Mouse (Mus musculus) cerebellum, postnatal 36 days (tissue): ENCODE measurements around the gene Asic2.

ENCODE experiments used
- DNase-seq, 2 experiments: peaks; one replicate each; pipeline ENCODE4 v3.0.0; 2021 to 2022; ENCODE audit warnings: mixed read lengths in 2 of 2

Gene Asic2

DNA sequence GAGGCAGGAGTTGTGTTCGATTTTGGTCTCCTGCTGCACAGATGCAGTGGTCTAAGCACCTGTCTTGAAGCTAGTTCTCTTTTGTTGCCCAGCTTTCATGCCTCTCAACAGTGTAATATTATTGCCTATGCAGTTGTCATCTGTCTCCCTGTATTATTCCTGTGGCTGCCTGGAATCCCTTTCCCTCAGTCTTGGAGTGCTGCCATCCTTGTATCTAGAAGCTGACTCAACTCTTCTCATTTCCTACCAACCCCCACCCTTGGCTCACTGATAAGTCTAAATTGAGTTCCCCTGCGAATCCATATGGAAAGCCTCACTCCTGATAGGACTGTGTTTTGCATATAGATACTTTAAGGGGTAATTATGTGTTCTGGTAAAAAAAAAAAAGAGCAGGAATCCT, 373.0 kb downstream of the Asic2 start:
- no peak for DNase-seq

DNA sequence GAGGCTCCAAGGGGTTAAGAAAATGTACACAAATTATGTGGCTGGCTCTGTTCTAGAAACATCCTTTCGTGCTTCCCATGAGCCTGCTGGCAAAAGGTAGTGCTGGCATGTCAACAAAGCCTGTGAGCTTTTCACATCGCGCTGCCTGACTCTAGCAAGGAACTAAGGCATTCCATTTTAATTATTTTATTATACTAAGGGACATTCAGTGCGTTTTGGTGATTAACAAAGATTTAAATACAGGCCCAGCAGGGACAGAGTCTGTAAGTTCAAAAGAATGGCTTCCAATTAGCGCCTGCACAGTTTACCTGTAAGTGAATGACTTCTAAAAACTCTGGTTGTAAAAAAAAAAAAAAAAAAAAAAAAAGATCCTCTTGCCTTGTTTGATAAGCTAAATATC, 375.5 kb downstream of the Asic2 start:
- no peak for DNase-seq

DNA sequence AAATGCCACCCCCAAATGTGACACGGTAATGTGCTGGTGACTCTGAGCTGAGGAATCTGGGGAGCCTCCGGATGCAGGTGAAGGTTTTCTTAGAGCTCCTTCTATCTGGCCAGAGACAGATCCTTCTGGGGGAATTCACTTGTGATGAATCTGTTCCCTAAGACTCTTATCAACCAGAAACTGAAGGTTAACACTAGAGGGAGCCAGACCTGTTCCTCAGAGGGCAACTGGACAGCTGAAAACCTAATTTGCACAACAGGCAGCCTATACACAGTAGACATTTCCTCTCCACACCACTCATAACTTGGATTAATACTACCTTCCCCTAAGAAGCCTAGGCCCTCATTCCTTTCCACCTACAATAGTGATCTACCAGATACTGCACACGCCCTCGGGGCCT, 377.3 kb downstream of the Asic2 start:
- no peak for DNase-seq

DNA sequence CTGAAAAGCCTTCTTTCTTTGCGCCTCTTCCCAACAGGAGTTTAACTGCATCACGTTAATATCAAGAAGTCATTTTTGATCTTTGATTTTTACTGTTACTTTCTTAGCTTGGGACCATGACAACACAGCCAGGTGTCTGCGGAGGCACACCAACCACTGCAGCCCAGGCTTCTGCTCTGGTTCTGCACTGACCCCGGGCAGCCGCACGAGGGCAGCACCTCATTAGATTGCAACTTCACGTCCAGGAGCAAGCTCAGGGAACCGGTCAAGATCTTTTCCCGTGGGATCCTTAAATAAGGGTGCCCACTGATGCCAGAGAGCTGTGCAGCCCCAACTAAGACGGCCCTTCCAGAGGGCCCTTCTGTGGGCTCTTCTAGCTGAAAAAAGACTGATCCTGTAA, 379.6 kb downstream of the Asic2 start:
- peak; percentile 86 to 87 for DNase-seq

DNA sequence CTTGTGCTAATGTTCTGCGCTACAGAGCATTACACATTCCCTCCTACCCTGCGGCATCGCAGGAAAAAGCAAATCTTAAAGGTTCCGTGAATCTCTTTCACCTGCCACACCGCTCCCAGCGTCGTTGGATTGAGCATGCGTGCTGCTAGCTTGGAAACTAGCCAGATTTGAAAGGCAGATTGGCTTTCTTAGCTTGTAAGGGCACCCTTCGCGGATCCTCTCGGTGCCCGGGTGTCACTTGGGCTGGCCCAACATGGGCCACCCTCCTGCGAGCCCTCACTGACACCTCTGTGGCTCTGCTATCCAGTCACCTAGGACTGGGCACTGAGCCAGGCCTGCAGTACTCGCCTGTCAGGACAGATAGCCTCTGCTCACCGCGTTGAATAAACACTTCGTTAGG, 380.3 kb downstream of the Asic2 start:
- DNase-seq = peak; percentile 69 to 76

DNA sequence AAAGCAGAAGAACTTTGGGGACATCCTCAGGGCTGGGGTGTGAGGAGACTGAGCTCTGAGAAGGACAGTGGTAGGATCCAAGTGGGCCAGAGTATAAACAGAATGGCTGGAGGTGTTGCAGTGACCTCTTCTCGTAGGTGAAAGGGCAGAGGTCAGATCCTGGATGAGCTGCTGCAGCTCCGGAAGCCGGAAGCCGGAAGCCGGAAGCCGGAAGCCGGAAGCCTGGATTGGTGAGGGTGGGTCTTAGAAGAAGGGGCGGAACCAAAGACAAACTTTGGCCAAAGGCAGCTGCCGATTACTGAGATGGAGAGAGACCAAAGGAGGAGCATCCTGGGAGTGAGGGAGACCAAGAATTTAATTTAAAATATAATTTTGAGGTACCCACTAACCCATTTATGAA, 381.1 kb downstream of the Asic2 start:
- DNase-seq = no peak

DNA sequence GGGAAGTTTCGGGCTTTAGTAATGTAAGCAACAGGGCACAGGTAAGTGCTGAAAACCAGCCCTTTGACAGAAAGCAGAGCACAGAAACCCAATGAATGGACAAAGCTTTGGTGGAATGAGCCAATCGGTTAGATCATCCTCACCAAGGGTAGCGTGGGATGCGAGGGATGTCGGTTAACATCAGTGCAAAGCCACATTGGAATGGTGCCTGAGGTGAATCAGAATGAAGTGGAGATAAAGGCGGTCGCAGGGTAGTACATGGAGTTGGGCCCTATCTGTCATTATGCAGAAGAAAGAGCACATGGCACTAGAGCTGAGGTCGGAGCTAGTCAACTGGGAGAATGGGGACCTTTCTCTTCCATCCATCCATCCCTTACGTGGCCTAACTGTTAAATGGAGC, 383.8 kb downstream of the Asic2 start:
- DNase-seq = no peak

DNA sequence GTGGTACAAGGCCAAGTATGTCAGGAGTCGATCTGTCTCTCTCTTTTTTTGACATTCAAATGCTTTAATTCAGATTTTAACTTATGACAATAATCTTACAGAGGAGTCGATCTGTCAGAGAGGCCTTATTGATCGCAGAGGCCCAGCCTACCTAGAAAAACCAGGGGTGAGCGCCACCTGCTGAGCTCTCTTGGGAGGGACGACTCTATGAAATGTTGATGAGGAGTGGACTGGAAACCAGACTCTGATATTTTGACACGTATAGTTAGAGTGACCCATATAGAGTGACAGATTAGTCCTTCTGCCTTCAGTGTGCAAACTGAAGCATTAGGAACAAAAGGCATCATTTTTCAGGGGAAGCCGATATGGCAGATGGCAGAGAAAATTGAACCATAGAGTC, 385.1 kb downstream of the Asic2 start:
- no peak for DNase-seq

DNA sequence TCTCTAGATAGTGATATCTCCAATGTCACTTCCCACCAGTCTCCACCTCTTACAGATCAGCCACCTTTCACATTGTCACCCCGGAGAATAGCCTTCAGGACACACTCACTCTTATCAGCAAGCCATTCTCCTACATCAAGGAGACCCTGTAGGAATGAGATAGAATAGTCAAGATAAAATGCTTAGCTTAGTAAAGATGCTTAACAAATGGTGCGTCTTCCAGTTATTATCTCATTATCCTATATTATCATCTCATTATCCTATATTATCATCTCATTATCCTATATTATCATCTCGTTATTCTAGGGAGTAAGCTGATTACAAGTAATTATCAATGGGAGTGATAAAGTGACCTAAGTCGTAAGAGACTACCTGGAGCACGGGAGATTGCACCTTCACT, 386.1 kb downstream of the Asic2 start:
- no peak for DNase-seq

DNA sequence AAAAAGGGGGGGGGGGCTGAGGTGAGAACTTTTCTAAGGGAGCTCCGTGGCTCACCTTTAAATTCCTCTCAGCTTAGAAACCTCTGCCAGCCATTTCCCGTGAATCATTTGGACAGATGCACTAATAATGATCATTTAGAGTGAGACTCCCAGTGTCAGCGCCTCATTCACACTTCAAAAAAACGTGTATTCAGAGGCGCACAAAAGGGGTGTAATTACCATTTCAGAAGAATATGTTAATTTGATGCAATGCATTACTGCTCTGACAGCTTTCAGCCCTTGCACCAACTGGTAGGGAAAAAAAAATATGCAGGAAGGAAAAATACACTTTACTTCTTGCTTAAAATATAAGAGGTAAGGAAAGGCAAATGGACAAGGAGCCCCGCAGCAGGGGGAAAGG, 388.5 kb downstream of the Asic2 start:
- no peak for DNase-seq

DNA sequence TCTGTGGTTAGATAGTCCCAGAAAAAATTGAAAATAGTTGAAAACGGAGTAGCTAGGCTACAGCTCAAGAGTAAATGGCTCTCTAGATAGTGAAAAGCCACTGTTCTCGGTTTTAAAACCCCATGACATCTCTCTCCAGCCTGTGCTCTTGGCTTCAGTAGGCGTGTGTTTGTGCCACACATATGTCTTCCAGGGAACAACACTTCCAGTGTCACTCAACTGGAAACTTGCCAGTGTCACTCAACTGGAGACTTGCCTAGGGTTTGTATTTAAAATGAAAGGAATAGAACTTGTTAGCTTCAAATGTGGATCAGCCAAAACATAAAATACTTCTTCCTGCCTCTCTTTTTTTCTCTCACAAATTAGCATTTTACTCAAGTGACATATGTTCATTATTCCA, 397.9 kb downstream of the Asic2 start:
- peak; percentile 26 to 38 for DNase-seq

DNA sequence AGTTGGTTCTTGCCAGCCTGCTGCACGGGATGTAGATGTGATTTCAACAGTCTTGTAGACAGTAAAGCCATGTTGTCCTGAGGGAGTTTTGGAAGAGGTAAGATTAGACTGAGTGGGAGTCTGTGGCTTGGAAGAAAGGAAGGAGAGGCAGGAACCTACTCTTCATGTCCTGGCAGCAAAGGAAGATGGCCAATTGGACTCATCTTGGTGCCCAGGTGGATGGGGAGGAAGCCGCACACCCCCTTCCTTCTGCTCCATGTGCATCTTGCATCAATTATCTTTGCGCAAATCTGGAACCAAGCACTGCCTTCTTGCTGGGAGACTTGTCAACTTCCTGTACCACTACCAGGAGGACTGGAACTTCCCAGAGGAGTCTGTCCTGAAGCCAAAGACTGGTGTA, 403.4 kb downstream of the Asic2 start:
- peak in 1 of 2 experiments; percentile 8 for DNase-seq

DNA sequence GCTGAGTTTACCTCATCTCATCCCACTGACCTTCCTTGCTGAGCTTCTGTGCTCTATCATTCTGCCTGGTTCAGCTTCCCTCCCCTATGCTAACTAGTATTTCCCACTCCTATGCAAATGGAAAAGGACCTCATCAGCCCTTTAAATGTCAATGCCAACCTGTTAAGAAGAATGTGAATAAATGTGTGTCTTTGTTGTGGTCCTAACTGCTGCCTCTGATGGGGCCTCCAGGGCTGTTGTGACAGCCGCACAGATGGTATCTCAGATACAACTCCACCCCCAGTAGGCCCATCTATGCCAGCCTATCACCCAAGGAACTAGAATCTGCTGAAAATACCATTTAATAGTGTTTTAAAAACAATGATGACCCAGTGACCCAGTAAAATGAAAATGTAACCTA, 407.9 kb downstream of the Asic2 start:
- DNase-seq = no peak

DNA sequence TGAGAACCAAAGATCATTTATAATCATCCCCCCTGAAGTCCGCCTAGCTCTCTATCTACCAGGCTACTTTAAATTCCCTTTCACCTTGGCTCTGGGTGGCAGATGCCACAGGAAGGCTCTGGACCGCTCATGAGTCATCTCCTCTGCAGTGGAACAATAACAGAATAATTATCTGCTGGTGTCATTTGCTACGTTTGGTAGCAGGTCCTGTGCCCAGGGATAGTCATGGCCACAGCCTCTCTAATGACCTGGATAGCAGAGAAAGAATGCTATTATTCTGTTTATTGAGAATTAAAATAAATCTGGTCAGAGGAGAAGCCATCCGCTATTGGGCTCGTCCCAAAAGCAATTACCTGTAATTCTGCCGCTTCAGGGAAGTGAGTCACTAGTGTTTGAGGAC, 425.1 kb downstream of the Asic2 start:
- DNase-seq = no peak

DNA sequence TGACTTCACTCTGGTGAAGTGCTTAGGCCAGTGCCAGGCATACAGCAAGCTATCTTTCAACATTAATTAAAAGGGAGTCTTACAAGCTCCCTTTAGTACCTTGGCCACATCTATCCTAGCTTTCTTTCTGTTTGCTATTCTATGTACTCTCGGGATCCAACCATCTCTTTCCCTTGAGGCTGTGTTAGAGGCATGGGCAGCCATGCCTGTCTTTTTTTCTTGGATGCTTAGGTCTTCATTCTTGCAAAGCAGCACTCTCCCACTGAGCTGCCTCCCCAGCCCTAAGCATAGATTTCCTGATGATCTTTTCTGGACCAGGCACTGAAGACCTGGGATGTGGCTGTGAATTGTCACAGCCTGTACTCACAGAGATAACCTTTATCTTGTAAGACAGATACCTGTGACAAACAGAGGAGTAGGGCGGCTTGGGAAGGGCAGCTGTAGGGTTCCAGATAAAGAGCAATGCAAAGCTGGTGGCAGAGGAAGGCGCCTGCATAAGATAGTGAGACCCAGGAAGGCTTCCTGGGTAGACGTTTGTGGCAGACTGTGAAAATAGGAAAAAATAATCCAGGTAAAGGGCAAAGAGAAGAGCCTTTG, 433.0 kb downstream of the Asic2 start:
- DNase-seq = no peak

DNA sequence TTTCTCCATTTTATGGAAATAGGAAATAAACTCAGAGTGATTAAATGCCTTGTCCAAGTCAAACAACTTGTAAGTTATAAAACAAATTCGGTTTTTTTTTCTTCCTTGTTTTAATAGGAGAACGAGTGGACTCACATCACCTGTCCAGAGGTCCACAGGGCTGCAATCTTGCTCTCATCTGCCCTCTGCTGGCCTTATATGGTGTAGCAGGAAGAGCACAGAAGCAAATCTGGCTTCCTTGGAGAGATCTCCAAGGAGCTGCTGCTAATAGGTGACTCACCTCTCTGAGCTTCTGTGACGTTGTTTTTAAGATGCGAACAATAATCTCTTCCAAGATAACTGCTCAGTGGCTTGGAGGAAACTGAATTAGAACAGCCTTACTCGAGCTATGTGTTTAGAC, 433.6 kb downstream of the Asic2 start:
- DNase-seq = peak; percentile 70 to 79

DNA sequence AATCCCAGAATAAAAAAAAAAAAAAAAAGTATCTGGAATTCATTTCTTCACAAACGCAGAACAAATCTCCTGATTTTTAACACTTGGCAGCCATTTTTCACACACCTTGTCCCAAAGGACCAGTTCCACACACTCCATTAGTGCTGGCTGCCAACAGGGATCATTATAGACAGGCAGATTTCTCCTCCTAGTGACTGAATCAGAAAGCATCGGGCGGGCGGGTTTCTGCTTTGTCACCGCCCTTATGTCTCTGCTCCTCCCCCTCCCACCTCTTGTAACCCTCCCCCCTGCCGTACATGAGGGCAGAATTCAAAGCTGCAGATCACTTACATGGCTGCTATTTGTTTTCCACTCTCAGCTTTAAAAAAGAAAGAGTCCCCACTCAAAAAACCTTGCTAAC, 436.4 kb downstream of the Asic2 start:
- DNase-seq = no peak

DNA sequence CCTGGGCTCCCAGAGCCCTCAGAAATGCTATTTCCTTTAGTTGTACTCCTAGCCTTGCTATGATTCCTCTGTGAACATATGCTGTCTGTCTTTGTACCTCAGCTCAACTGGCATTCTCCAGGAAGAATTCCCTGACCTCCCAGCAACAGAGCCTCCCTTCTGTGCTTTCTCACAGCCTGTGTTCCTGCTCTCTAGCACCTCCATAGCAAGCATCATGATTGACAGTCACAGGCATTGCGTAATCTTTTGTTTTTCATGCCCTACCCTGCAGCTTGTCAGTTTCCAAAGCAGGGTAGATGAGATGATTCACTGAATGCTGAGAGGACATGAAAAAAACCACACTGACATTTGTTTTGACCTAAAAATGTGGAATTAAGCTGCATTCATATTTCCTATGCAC, 445.3 kb downstream of the Asic2 start:
- no peak for DNase-seq

DNA sequence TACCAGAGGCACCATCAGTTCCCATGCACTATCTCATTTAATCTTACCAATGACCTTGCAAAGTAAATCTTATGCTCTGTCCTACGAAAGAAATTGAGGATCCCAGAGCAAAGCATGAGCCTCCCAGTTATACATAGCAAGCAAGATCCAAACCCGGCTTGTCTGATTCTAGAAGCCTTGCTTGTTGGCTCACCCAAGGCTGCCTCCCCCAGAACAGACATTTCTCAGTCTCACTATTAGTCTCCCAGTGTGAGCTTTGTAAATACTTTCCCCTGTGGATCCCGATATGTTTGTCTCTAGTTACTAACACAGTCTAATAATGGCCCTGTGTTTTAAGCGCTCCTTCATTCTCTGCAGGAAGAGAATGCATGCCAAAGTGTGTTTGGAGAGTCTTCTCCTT, 446.4 kb downstream of the Asic2 start:
- DNase-seq = no peak

DNA sequence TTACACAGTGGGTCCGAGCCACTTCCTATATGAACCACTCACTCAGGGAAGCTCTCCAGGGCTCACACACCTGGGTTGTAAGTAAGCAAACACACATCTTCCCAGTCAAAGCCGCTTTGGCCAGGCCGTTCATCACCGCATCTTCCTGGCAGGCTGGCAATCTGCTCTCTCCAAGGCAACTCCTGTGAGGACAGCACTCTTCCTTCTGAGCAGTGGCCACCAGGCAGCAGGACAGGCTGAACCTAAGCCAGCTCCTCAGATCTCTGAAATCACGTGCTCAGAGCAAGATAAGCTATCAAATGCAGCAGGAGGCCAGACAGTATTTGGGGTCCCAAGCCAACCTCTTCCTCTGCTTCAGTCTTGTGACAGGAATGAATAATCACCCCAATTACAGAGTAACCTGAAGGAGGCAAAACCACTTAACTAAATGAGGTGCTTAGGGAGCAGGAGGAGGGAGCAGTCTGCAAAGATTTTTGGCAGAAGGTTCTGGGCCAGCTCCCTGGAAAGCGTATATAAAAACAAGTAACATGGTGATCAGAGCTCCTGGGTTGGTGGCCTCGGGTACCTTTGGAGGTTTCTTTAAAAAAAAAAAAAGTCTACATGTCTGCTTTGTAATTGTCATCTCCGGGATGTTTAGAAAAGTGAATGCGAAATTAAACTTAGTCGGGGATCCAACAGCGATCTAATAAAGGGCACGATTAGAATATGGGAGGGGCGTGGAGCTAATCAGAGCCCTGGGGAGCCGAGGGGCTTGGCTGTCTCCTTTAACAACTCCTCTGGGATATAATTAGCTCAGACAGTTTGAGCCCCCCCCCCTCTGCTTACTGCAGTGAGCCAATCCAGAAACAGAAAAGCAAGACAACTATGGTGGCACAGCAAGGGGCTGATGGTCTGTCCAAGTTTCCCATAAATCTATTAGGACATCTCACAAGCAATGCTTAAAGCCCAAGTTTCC, 450.0 kb downstream of the Asic2 start:
- DNase-seq = peak in 1 of 2 experiments; percentile 5

DNA sequence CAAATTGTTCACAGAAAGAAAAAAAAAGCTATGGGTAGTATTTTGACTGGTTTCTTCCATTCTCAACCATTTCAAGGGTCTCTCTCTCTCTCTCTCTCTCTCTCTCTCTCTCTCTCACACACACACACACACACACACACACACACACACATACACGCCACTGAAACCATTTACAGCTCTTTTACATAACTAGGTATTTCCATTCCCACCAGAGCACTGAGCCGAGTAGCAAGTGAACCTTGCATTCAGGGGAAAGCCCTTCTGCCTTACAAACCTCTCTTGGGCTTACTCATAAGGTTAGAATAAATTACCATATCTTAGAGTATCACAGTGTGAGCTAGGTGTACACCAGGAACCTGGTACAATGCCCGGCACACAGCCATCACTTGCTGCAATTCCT, 452.5 kb downstream of the Asic2 start:
- DNase-seq = no peak

DNA sequence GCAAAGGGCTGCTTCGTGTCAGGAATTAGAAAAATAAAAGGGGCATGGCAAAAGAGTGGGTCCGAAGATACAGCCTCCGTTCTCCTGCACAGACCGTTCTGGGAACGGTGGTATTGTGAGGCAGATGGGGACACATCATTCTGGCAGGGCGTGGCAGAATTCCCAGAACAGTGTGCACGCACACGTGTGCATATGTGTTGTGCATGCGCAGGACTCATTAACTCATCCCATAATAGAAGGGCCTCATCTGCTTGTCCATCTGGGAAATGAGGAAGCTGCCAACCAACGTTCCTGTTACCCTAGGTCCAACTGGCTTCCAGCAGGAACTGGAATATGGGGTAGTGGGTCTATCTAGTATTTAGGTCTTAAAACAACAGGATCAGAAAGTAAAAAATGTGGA, 455.8 kb downstream of the Asic2 start:
- DNase-seq = no peak

DNA sequence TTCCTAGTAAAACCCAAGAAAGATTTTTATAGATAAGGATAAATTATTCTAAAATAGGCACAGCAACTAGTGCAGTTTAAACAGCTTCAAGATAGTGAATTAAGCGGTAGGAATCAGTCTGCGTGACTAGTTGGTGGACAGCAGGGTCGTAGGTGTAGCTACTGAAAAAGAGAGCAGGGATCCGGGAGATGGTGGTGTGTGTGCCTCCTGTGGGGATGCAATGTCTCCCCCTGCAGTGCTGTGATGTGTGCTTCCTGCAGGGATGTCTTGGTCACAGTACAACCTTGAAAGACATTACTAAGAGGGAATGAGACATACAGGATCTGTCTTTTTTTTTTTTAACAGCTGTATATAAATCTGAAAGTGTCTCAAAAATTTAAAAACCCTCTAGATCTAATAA, 456.9 kb downstream of the Asic2 start:
- DNase-seq = no peak

DNA sequence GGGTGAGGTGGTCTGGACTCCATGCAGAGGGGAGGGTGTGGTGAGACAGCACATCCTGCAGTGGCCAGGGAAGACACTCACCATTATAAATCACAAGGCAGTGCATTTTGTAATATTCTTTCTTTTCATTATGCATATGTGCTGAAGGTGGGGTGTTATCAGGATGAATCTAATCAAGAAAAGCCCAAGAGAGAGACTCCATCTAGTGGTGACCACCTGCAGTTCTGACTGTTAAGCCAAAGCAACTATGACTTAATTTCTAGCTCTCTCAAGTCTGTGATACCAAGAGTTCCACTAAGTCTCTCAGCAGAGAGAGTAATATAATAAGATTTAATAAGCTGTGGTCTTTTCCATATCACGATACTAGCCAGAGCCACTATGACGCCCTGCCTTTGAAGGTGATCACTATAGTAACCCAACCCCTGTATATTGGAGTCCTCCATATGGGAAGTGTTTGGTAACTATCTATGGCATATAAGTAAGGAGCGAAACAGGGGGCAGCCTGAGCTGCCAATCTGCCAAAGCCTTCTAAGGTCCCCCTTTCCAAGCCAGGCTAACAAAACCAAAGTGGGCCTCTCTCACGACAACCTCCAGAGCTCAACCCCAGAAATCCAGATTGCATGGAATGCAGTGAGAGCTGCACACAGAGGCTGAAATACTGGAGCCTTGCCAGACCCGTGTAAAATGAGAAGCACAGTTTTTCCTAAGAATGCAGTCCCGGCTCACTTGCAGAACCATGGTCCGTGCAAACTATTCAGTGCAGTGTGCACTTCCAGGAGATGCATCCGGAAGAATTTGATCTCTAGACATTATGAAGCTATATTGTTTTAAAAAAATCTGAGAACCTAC, 459.6 kb downstream of the Asic2 start:
- no peak for DNase-seq
